Mouse (Mus musculus) right cerebral cortex, adult 18-20 months (tissue): Measurements from ENCODE around the gene Rhebl1.
A peak's percentile ranks its signal among the peaks of the same experiment; 100 is the strongest.

Source experiments
- DNase-seq: peaks from one replicate; pipeline ENCODE4 v3.0.0; 2022; ENCODE audit warnings: mixed read lengths

Gene Rhebl1

GRCm38 (mm10) chr15:98904692-98905091 is 10.4 kb upstream of the Rhebl1 start:
- DNase-seq = no peak

GRCm38 (mm10) chr15:98902600-98902999 is 8.3 kb upstream of the Rhebl1 start:
- DNase-seq = no peak

GRCm38 (mm10) chr15:98901530-98901929 is 7.2 kb upstream of the Rhebl1 start:
- no peak for DNase-seq

GRCm38 (mm10) chr15:98897928-98898800 is 3.8 kb upstream of the Rhebl1 start, which contains the start of gene Dhh:
Gene Dhh, minus strand, starts transcription at chr15:98898540.
- no peak for DNase-seq

GRCm38 (mm10) chr15:98897495-98897894 is 3.2 kb upstream of the Rhebl1 start:
- no peak for DNase-seq

GRCm38 (mm10) chr15:98895635-98896589 is 1.6 kb upstream of the Rhebl1 start:
- DNase-seq = no peak

- DNase-seq = no peak
These were observed 650 bp upstream of the Rhebl1 start for GRCm38 (mm10) chr15:98894746-98895634.

- no peak for DNase-seq
These were observed 1.3 kb downstream of the Rhebl1 start for GRCm38 (mm10) chr15:98893036-98893435.

- DNase-seq = peak; percentile 77
These were observed 2.3 kb downstream of the Rhebl1 start for GRCm38 (mm10) chr15:98891907-98892606.

- DNase-seq = no peak
These were observed 3.1 kb downstream of the Rhebl1 start for GRCm38 (mm10) chr15:98891198-98891742.

GRCm38 (mm10) chr15:98887526-98887925 is 6.8 kb downstream of the Rhebl1 start:
- DNase-seq = no peak

GRCm38 (mm10) chr15:98886667-98887387 is 7.5 kb downstream of the Rhebl1 start:
- DNase-seq = no peak

- DNase-seq = no peak
These were observed 10.2 kb downstream of the Rhebl1 start for GRCm38 (mm10) chr15:98884106-98884505.

GRCm38 (mm10) chr15:98883661-98884060 is 10.7 kb downstream of the Rhebl1 start:
- DNase-seq = no peak

- DNase-seq = no peak
These were observed 12.7 kb downstream of the Rhebl1 start for GRCm38 (mm10) chr15:98881656-98882008.

GRCm38 (mm10) chr15:98880978-98881655 is 13.2 kb downstream of the Rhebl1 start:
- DNase-seq = peak; percentile 96

- peak; percentile 58 for DNase-seq
These were observed 17.0 kb downstream of the Rhebl1 start for GRCm38 (mm10) chr15:98877331-98877730.

GRCm38 (mm10) chr15:98871916-98872888 is 22.1 kb downstream of the Rhebl1 start:
- peak; percentile 93 for DNase-seq
